In genomic region chr15:12245580-12246359, GRCm38 (mm10) we compare ENCODE assay signal across 13 mouse cellular contexts. TPM values are rescaled to one million over a fixed set of nuclear protein-coding genes. Genes with fewer than 3 reads are reported as not detected.
DNase-seq lines count a peak whose midpoint lies in the region; ATAC-seq and TF ChIP-seq lines count a peak whose summit lies in the region.
"Had no signal": no experiment of that assay in that cellular context is flagged by ENCODE, and none has a peak within 500 bp of the region (broad histone marks: within the 10 kb centered on the region; RNA-seq: fewer than 3 reads in every experiment).

No protein-coding gene starts in this region.

- no peak for TF ChIP-seq CTCF in heart, adult 2 months (IDR thresholded peaks at IDR 0.05)
- TF ChIP-seq CTCF in lung, postnatal 0 days (IDR thresholded peaks at IDR 0.05), result no peak

- ATAC-seq in hematopoietic stem cell, adult 5-6 weeks (replicated peaks in 1 of 2; ENCODE audit: insufficient read depth in 1 of 2, low FRiP score in 2 of 2, low TSS enrichment in 1 of 2, low read depth in 1 of 2, poor library complexity in 2 of 2, severe bottlenecking in 2 of 2), result peak; percentile 19 to 43; a peak in 2 of 4 replicates
- no peak for ATAC-seq in lung, postnatal 0 days
- ATAC-seq in hindbrain, embryonic 13.5 days (ENCODE audit: low FRiP score), result no peak

- TF ChIP-seq POLR2A in heart, adult 2 months (IDR thresholded peaks at IDR 0.05; ENCODE audit: insufficient read depth, low read depth, low read length), result no peak

- no peaks in the 10 kb centered on the region for H3K27me3 ChIP-seq in heart, adult 2 months (ENCODE audit: control insufficient read depth, insufficient read depth, low read length)
- H3K27me3 ChIP-seq in lung, postnatal 0 days (replicated peaks; ENCODE audit: insufficient read depth, low read length), result no peaks in the 10 kb centered on the region
- H3K27me3 ChIP-seq in hindbrain, embryonic 13.5 days, result no peaks in the 10 kb centered on the region
- H3K27me3 ChIP-seq: limb, embryonic 15.5 days had no signal

- TF ChIP-seq EP300 in heart, adult 2 months (IDR thresholded peaks at IDR 0.05; ENCODE audit: insufficient read depth, low read depth, low read length), result no peak
- no peak for TF ChIP-seq EP300 in lung, postnatal 0 days (IDR thresholded peaks at IDR 0.05)

- H3K27ac ChIP-seq in heart, adult 2 months, result peak overlapping the region; percentile 76
- H3K27ac ChIP-seq in lung, postnatal 0 days (ENCODE audit: low read length), result no peak overlapping the region
- no peak overlapping the region for H3K27ac ChIP-seq in hindbrain, embryonic 13.5 days
- H3K27ac ChIP-seq: limb, embryonic 15.5 days had no signal

- H3K9ac ChIP-seq in heart, adult 2 months (ENCODE audit: low read depth, low read length), result no peak overlapping the region
- no peak overlapping the region for H3K9ac ChIP-seq in lung, postnatal 0 days (replicated peaks; ENCODE audit: low read depth)
- H3K9ac ChIP-seq in hindbrain, embryonic 13.5 days, result no peak overlapping the region
- H3K9ac ChIP-seq: limb, embryonic 15.5 days had no signal

- no peaks in the 10 kb centered on the region for H3K9me3 ChIP-seq in lung, postnatal 0 days (ENCODE audit: low read length)
- no peaks in the 10 kb centered on the region for H3K9me3 ChIP-seq in hindbrain, embryonic 13.5 days
- H3K9me3 ChIP-seq: limb, embryonic 15.5 days had no signal

- H3K79me2 ChIP-seq in heart, adult 2 months (replicated peaks; ENCODE audit: control insufficient read depth, insufficient read depth, low read length), result no peaks in the 10 kb centered on the region

- no peak for DNase-seq in heart, adult 2 months
- no peak for DNase-seq in heart, postnatal 14 days
- DNase-seq in right cerebral cortex, adult 2 months (ENCODE audit: low spot score in 2 of 2), result peak; percentile 37 to 53
- no peak for DNase-seq in right cerebral cortex, postnatal 4 days
- peak; percentile 86 for DNase-seq in telencephalon, adult 2 months (ENCODE audit: low read depth, low spot score)
- no peak for DNase-seq in lung, postnatal 0 days (ENCODE audit: low spot score)
- DNase-seq: cerebellum, adult 9-11 months; kidney, postnatal 36 days; retina, postnatal 1 day; thymus, adult 2 months had no signal

- WGBS in heart, adult 2 months, result 26% methylated on average over 6 of the region's 6 CpGs
- WGBS in lung, postnatal 0 days, result 77% methylated on average over 6 of the region's 6 CpGs
- WGBS in hindbrain, embryonic 13.5 days, result 86% methylated on average over 6 of the region's 6 CpGs

- peaks cover 2% of the 10 kb centered on the region for H3K36me3 ChIP-seq in heart, adult 2 months (ENCODE audit: control insufficient read depth, insufficient read depth, low read length)
- H3K36me3 ChIP-seq in lung, postnatal 0 days (ENCODE audit: insufficient read depth, low read length), result peaks cover 8% of the 10 kb centered on the region; the same call in 1 of the 2 replicates
- H3K36me3 ChIP-seq in hindbrain, embryonic 13.5 days, result peaks cover 40% of the 10 kb centered on the region

- H3K4me1 ChIP-seq in heart, adult 2 months (ENCODE audit: control insufficient read depth, insufficient read depth, low read length), result peaks cover 16% of the 10 kb centered on the region
- no peaks in the 10 kb centered on the region for H3K4me1 ChIP-seq in lung, postnatal 0 days (ENCODE audit: insufficient read depth, low read depth, low read length)
- no peaks in the 10 kb centered on the region for H3K4me1 ChIP-seq in hindbrain, embryonic 13.5 days (replicated peaks)
- H3K4me1 ChIP-seq: limb, embryonic 15.5 days had no signal

- H3K4me3 ChIP-seq in heart, adult 2 months, result no peak overlapping the region
- no peak overlapping the region for H3K4me3 ChIP-seq in lung, postnatal 0 days (ENCODE audit: low read depth, low read length)
- no peak overlapping the region for H3K4me3 ChIP-seq in hindbrain, embryonic 13.5 days
- H3K4me3 ChIP-seq: limb, embryonic 15.5 days had no signal

- intact Hi-C loops in heart, adult 2 months (cut with DNase I), result no loop called here
- intact Hi-C loops in heart, postnatal 14 days (cut with DNase I), result loop anchor here (2.0 kb wide), 2 partner anchors 39 to 49 kb away; no protein-coding TSS in a partner anchor

- no peak overlapping the region for H3K4me2 ChIP-seq in lung, postnatal 0 days (replicated peaks; ENCODE audit: low read depth, low read length)
- H3K4me2 ChIP-seq in hindbrain, embryonic 13.5 days, result no peak overlapping the region
- H3K4me2 ChIP-seq: limb, embryonic 15.5 days had no signal

RNA-seq across cellular contexts. Expression of gene Mtmr12, which starts 40.9 kb away (rescaled TPM):
- total RNA-seq in heart, adult 2 months (2021), result 1 to 10 TPM; 8.8 to 9.2 TPM
- polyA plus RNA-seq in heart, adult 2 months (2012; rRNA removed), result 7.4 and 9.7 TPM in 2 replicates
- total RNA-seq in heart, postnatal 14 days (2021), result 10 to 100 TPM; 12.7 to 13.1 TPM
- total RNA-seq in hematopoietic stem cell, adult 5-6 weeks (2017), result 22.9 and 30.6 TPM in 2 replicates
- 12.3 and 14.6 TPM in 2 replicates for polyA plus RNA-seq in lung, postnatal 0 days (2015; fragmentation: Nextera tagmentation; extraction: Ambion mirVana)
- polyA plus RNA-seq in hindbrain, embryonic 13.5 days (2015; fragmentation: Nextera tagmentation; extraction: Ambion mirVana), result 7.7 and 8.3 TPM in 2 replicates

Comparison
In these comparisons a context has a peak if more than half of its experiments do, and no peak if none do; other contexts are left out.
1. DNase-seq: peak in right cerebral cortex, adult 2 months (2 of 2) and telencephalon, adult 2 months (single experiment); none in heart, adult 2 months (0 of 2), heart, postnatal 14 days (0 of 2), right cerebral cortex, postnatal 4 days (single experiment) and lung, postnatal 0 days (single experiment).
2. ATAC-seq: peak in hematopoietic stem cell, adult 5-6 weeks (2 of 2); none in lung, postnatal 0 days (single experiment) and hindbrain, embryonic 13.5 days (single experiment).